ENCODE assay signal across 12 mouse cellular contexts in the genomic region with DNA sequence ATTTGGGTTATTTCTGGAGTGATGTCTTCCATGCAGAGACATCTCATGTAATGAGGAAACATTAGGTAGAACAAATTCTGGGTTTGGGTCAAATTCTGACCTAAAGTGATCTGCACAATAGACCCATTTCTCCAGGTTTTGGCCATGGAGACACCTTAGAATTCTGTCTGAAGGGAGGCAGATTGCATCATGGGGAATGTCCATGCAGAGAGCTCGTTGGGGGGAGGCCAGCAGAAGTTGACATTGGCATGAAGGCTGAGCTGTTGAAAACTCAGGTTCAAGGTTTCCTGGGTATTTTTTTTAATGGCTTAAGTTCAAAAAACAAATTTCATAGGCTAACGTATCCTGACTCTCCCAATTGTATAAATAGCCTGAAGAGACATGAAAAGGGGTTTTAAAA.
"Had no signal": no experiment of that assay in that cellular context is flagged by ENCODE, and none has a peak within 500 bp of the region (broad histone marks: within the 10 kb centered on the region; RNA-seq: fewer than 3 reads in every experiment).

No protein-coding gene starts in this region.

- ATAC-seq: liver, embryonic 12.5 days had no signal

- H3K27ac ChIP-seq: kidney, postnatal 0 days; limb, embryonic 13.5 days; liver, embryonic 12.5 days; midbrain, embryonic 10.5 days; neural tube, embryonic 15.5 days had no signal

- H3K36me3 ChIP-seq: limb, embryonic 13.5 days; liver, embryonic 12.5 days; midbrain, embryonic 10.5 days; neural tube, embryonic 15.5 days had no signal

- H3K4me3 ChIP-seq: limb, embryonic 13.5 days; liver, embryonic 12.5 days; midbrain, embryonic 10.5 days; myocyte; neural tube, embryonic 15.5 days had no signal

- H3K4me1 ChIP-seq: limb, embryonic 13.5 days; midbrain, embryonic 10.5 days; neural tube, embryonic 15.5 days had no signal

- H3K4me2 ChIP-seq: limb, embryonic 13.5 days; liver, embryonic 12.5 days; lung, embryonic 14.5 days; neural tube, embryonic 15.5 days had no signal

- H3K27me3 ChIP-seq: limb, embryonic 13.5 days; liver, embryonic 12.5 days; neural tube, embryonic 15.5 days had no signal

- DNase-seq: lung, embryonic 14.5 days; lung, postnatal 10 days; lung, postnatal 4 days; right cerebral cortex, adult 18-20 months; right cerebral cortex, postnatal 25 days; thymus, postnatal 4 days had no signal

- H3K9ac ChIP-seq: limb, embryonic 13.5 days; liver, embryonic 12.5 days; lung, embryonic 14.5 days; neural tube, embryonic 15.5 days had no signal

- H3K9me3 ChIP-seq: limb, embryonic 13.5 days; liver, embryonic 12.5 days; midbrain, embryonic 10.5 days; neural tube, embryonic 15.5 days had no signal
